Mouse (Mus musculus): Measurements from ENCODE around the gene Gm20388.
A peak's percentile ranks its signal among the peaks of the same experiment; 100 is the strongest.

DNA sequence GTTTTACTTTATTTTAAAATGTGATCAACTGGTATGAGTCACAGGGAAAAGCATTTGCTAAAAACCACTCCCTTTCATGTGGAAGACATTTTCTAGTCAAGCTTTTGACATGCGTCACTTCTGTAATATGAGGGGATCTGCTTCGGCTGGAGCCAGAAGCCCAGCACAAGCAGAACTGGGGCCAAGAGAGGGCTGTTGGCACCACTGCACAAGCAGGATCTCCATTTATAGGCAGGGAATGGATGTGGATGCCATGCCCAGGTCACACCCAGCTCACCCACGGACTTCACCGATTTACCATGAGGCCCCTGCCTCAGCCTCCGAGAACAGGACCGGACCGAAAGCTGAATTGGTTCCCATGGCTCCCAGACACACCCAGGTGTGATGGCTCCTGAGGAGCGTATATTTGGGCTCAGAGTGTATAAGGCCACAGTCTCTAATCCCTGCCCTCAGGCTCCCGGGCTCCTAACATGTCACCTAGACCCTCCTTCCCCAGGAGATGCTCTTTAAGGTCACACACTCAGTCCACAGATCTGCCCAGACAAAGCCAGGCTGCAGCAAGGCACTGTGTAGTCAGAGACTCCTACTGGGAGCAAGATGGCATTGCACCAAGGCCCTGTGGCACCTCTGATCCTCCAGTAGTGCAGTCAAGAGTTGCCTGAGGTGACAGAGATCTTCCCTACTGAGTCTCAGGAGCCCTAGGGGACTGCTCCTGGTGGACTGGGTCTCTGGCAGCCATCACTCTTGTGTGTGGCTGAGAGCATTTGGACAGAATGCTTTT is 4380.5 kb downstream of the Gm20388 start:
- peak; percentile 46 for TF ChIP-seq CTCF (IDR thresholded peaks at IDR 0.05; ENCODE audit: low read depth)
- TF ChIP-seq EP300 (IDR thresholded peaks at IDR 0.05; ENCODE audit: low read depth): no peak
